Mouse (Mus musculus): ENCODE data around the gene Pir. TPM values are rescaled to one million over a fixed set of nuclear protein-coding genes. Genes with fewer than 3 reads are reported as not detected.

The Pir gene
- not detected in 4 replicates for total RNA-seq (2023; ENCODE audit: inconsistent age)

GRCm38 (mm10) chrX:164269285-164269761 lies at the start of gene Pir:
TSS of gene Pir (plus strand) at chrX:164269371.

GRCm38 (mm10) chrX:164258057-164258456 lies 11.1 kb upstream of the Pir start, which contains the start of gene Bmx:
TSS of gene Bmx (minus strand) at chrX:164258193.

GRCm38 (mm10) chrX:164373081-164373480 lies 103.9 kb downstream of the Pir start, which contains the start of gene Vegfd:
TSS of gene Vegfd (plus strand) at chrX:164373378.

GRCm38 (mm10) chrX:164419471-164419939 lies 150.3 kb downstream of the Pir start, which contains the start of gene Piga:
TSS of gene Piga (plus strand) at chrX:164419787.

Other genes with a start within 250 kb of the Pir start
- 0.13 to 0.32 TPM (median 0.15 TPM) in 3 of 4 replicates, not detected in the other for gene Car5b, start 241.4 kb upstream of the Pir start, total RNA-seq (2023; ENCODE audit: inconsistent age)
- gene Siah1b, start 192.9 kb upstream of the Pir start, total RNA-seq (2023; ENCODE audit: inconsistent age) = 16.1 to 20.3 TPM (median 16.7 TPM) in 4 replicates
- gene Cltrn, start 180.5 kb upstream of the Pir start, total RNA-seq (2023; ENCODE audit: inconsistent age) = not detected in 4 replicates
- gene Ace2, start 130.0 kb upstream of the Pir start, total RNA-seq (2023; ENCODE audit: inconsistent age) = not detected in 4 replicates
- not detected in 4 replicates for gene Bmx, start 11.2 kb upstream of the Pir start, total RNA-seq (2023; ENCODE audit: inconsistent age)
- not detected in 4 replicates for gene Vegfd, start 104.0 kb downstream of the Pir start, total RNA-seq (2023; ENCODE audit: inconsistent age)
- 12.1 to 16.0 TPM (median 13.8 TPM) in 4 replicates for gene Piga, start 150.4 kb downstream of the Pir start, total RNA-seq (2023; ENCODE audit: inconsistent age)
- not detected in 4 replicates for gene Asb11, start 167.6 kb downstream of the Pir start, total RNA-seq (2023; ENCODE audit: inconsistent age)
- not detected in 4 replicates for gene Asb9, start 237.0 kb downstream of the Pir start, total RNA-seq (2023; ENCODE audit: inconsistent age)